ENCODE assay signal across 7 mouse cellular contexts in the genomic region with DNA sequence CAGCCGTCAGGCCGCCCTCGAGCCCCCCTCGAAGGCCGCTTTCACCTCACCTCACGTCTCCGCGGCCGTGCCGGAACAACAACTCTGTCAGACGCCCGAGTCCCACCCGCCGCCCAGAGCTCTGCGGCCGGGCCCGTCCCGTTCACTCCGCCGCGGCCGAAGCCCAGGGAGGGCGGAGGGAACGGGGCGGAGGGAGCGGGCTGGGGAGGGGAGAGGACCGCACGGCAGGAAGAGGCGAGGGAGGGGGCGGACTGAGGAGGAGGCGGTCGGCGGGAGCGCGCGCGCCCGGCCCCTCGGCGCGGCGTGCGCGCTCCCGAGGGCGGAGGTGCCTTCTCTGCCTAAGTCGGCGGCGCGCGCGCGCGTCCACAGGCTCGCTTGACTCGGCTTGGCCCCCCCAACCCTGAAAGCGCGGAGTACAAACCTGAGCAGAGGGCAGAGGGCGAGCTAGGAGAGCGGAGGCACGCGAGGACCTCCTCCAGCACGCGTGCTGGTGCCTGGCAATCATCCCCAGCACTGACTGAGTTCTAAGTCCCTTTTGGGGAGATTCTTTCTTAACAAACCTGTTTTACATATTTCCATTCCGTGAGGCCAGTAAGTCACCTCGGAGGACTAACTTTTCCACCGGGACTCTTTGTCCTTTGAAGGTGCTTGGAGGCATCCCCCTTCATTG. TPM values are rescaled to one million over a fixed set of nuclear protein-coding genes. Genes with fewer than 3 reads are reported as not detected.
A peak's percentile ranks its signal among the peaks of the same experiment; 100 is the strongest.
DNase-seq lines count a peak whose midpoint lies in the region; ATAC-seq and TF ChIP-seq lines count a peak whose summit lies in the region.

A gene (minus strand): TSS at position 526 of the 670 bp plus-strand sequence.

- TF ChIP-seq CTCF in intestine, postnatal 0 days (IDR thresholded peaks at IDR 0.05; ENCODE audit: low read depth), result no peak
- TF ChIP-seq CTCF in small intestine, adult 2 months (IDR thresholded peaks at IDR 0.05; ENCODE audit: extremely low read depth, insufficient read length, insufficient replicate concordance, low read depth, low read length), result no peak

- intact Hi-C loops in left cerebral cortex, postnatal 4 days (cut with DNase I), result no loop called here

- H3K36me3 ChIP-seq in intestine, postnatal 0 days (ENCODE audit: control insufficient read depth, insufficient read depth), result no peaks in the 10 kb centered on the region
- no peaks in the 10 kb centered on the region for H3K36me3 ChIP-seq in midbrain, embryonic 12.5 days
- H3K36me3 ChIP-seq in small intestine, adult 2 months (ENCODE audit: control insufficient read depth, insufficient read depth, low read length), result no peaks in the 10 kb centered on the region

- H3K27me3 ChIP-seq in intestine, postnatal 0 days (replicated peaks; ENCODE audit: control insufficient read depth, insufficient read depth, low read length), result no peaks in the 10 kb centered on the region
- H3K27me3 ChIP-seq in midbrain, embryonic 12.5 days, result no peaks in the 10 kb centered on the region
- no peaks in the 10 kb centered on the region for H3K27me3 ChIP-seq in small intestine, adult 2 months (ENCODE audit: control insufficient read depth, insufficient read depth, low read length)

- peak; percentile 81 for TF ChIP-seq POLR2A in small intestine, adult 2 months (IDR thresholded peaks at IDR 0.05; ENCODE audit: low read depth, low read length)

- H3K4me2 ChIP-seq in intestine, postnatal 0 days (replicated peaks; ENCODE audit: low read depth), result peak within 1 kb of the TSS; percentile 90
- H3K4me2 ChIP-seq in midbrain, embryonic 12.5 days (replicated peaks), result peak within 1 kb of the TSS; percentile 94

- peak within 1 kb of the TSS; percentile 91 for H3K27ac ChIP-seq in intestine, postnatal 0 days (ENCODE audit: low read depth, low read length)
- no peak within 1 kb of the TSS for H3K27ac ChIP-seq in midbrain, embryonic 12.5 days (replicated peaks)
- peak within 1 kb of the TSS; percentile 57 for H3K27ac ChIP-seq in small intestine, adult 2 months (ENCODE audit: insufficient read depth, low read depth, low read length)

- WGBS in intestine, postnatal 0 days, result under 1% methylated on average over 42 of the region's 67 CpGs
- under 1% methylated on average over 58 of the region's 67 CpGs for WGBS in midbrain, embryonic 12.5 days
- WGBS in small intestine, adult 2 months, result under 1% methylated on average over 62 of the region's 67 CpGs

- no peaks in the 10 kb centered on the region for H3K9me3 ChIP-seq in intestine, postnatal 0 days (ENCODE audit: control insufficient read depth)
- no peaks in the 10 kb centered on the region for H3K9me3 ChIP-seq in midbrain, embryonic 12.5 days

- peak within 1 kb of the TSS; percentile 99 for H3K4me3 ChIP-seq in intestine, postnatal 0 days (ENCODE audit: low read depth, low read length)
- peak within 1 kb of the TSS; percentile 79 for H3K4me3 ChIP-seq in midbrain, embryonic 12.5 days
- peak within 1 kb of the TSS; percentile 99 for H3K4me3 ChIP-seq in small intestine, adult 2 months (ENCODE audit: low read depth, low read length)

- peak; percentile 93 for DNase-seq in adrenal gland, adult 2 months
- DNase-seq in embryo, embryonic 11.5 days (ENCODE audit: low read depth, low spot score), result peak; percentile 87
- peak; percentile 71 to 85 for DNase-seq in gastrocnemius, postnatal 4 days (ENCODE audit: low spot score in 2 of 2)
- peak; percentile 94 for DNase-seq in left cerebral cortex, postnatal 4 days

- peak; percentile 93 for ATAC-seq in intestine, postnatal 0 days
- ATAC-seq in midbrain, embryonic 12.5 days (ENCODE audit: low FRiP score, low read depth), result peak; percentile 98

- peak within 1 kb of the TSS; percentile 98 for H3K9ac ChIP-seq in intestine, postnatal 0 days (ENCODE audit: low read depth, low read length)
- H3K9ac ChIP-seq in midbrain, embryonic 12.5 days (replicated peaks), result peak within 1 kb of the TSS; percentile 86

- no peaks in the 10 kb centered on the region for H3K4me1 ChIP-seq in intestine, postnatal 0 days (replicated peaks; ENCODE audit: control insufficient read depth, insufficient read depth, low read length)
- peaks cover 8% of the 10 kb centered on the region for H3K4me1 ChIP-seq in midbrain, embryonic 12.5 days
- H3K4me1 ChIP-seq in small intestine, adult 2 months (ENCODE audit: control insufficient read depth, insufficient read depth, insufficient read length, low read length), result peaks cover 6% of the 10 kb centered on the region

RNA-seq across cellular contexts. Expression of the gene that starts here (rescaled TPM):
- 10 to 100 TPM; 24.2 to 29.5 TPM for total RNA-seq in adrenal gland, adult 2 months (2021)
- polyA plus RNA-seq in adrenal gland, adult 2 months (2012; rRNA removed), result 1.8 TPM in 2 replicates
- 10 to 100 TPM; 19.4 to 21.9 TPM for total RNA-seq in gastrocnemius, postnatal 4 days (2021)
- polyA plus RNA-seq in intestine, postnatal 0 days (2015; fragmentation: Nextera tagmentation; extraction: Ambion mirVana), result 23.2 and 25.6 TPM in 2 replicates
- total RNA-seq in left cerebral cortex, postnatal 4 days (2021), result 100 to 1,000 TPM; 194 to 203 TPM
- 17.6 and 21.2 TPM in 2 replicates for polyA plus RNA-seq in midbrain, embryonic 12.5 days (2016; fragmentation: Nextera tagmentation; extraction: Ambion mirVana)
- 3.5 and 4.9 TPM in 2 replicates for polyA plus RNA-seq in small intestine, adult 2 months (2012; rRNA removed)

Comparison
In these comparisons a context has a peak if more than half of its experiments do, and no peak if none do; other contexts are left out.
1. RNA of the gene that starts here (total RNA-seq): 194 to 203 TPM in left cerebral cortex, postnatal 4 days; 24.2 to 29.5 TPM in adrenal gland, adult 2 months and 19.4 to 21.9 TPM in gastrocnemius, postnatal 4 days; every median in the first group is over 4 times any median in the second.
2. Peak in every context shown above with its lines, with median percentiles within 50 percentile points of each other: DNase-seq and H3K4me3 ChIP-seq.